Mouse (Mus musculus) stomach, postnatal 0 days (tissue): ENCODE measurements around the gene Olfr1220.

Source experiments
- CTCF ChIP-seq: IDR thresholded peaks from 2 replicates; pipeline ENCODE4 v1.5.1; 2016; ENCODE audit warnings: antibody characterized with exemption, low read depth, mild to moderate bottlenecking, moderate library complexity
- EP300 ChIP-seq: optimal IDR thresholded peaks from 2 replicates; pipeline ENCODE3; 2016; ENCODE audit warnings: antibody characterized with exemption

DNA sequence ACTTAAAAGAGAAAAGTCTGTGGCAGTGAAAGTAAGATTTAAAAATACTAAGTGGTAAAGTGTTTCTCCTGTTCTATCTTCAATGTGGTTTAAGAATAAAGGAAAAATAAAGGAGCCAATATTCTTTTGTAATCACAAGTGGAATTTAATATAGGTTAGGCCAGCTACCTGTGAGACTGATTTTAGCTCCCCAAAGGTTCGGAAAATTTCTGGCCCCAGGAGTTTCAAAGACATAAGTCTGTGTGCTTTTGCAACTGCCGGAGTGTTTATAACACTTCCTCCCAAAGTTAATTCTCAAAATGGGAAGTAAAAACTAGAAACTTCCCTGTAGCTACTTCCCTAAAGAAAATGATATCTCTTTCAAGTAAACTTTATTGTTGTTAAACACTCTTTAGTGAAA lies 10.5 kb upstream of the Olfr1220 start, which contains the start of gene Olfr1221:
- TF ChIP-seq CTCF (no peak), EP300 (no peak)
